Mouse (Mus musculus) left cerebral cortex, postnatal 36 days (tissue): ENCODE measurements around the gene Gcnt4. TPM values are rescaled to one million over a fixed set of nuclear protein-coding genes. Genes with fewer than 3 reads are reported as not detected.

Experiments used
- DNase-seq, 2 experiments: peaks; one replicate each; pipeline ENCODE4 v3.0.0; 2021 to 2022; ENCODE audit warnings: low spot score in 2 of 2, mixed read lengths in 1 of 2
- intact Hi-C: fragments of 180-260 bp; cut with DNase I; formaldehyde crosslinking; loops from one replicate; pipeline ENCODE4 v1.15.1; 2025
- total RNA-seq, 2 experiments: library from RNA; stranded (reverse); gene quantifications; 2 replicates each; pipeline ENCODE4 v1.2.3; 2021

Gcnt4 gene
- total RNA-seq, 2 experiments from 2014 or later, result 9.0 to 14.2 TPM

DNA sequence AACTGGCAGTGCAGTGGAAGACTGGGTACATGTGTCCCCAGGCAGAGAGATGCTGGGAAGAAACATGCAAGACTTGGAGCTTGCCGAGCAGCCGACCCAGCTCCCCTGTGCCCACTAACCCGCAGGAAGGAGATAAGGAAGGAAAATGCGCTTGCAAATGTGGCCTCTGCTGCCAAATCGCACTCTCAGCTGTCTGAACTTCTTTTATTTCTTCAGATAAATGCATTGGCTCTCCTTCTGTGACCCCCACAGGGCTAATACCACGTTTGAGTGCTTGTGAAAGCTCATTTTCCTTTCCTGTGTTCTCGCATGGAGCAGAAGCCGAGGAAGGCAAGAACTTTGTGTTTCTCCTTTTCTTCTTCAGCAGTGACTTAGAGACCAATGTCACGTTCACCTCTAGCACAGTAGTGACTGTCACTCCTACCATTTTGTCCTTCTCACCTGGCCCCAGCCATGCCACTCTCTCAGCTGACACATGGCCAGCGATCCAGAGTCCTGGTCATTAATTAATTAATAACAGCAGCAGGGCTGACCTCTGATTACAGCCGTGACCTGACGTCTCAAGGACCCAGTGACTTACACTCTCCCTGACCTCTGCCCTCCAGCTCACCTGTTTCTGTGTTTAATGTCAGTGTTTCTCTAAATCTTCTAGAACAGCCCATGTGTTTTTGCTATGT is 61.2 kb downstream of the Gcnt4 start:
- DNase-seq, result no peak
- intact Hi-C loops, result no loop called here

DNA sequence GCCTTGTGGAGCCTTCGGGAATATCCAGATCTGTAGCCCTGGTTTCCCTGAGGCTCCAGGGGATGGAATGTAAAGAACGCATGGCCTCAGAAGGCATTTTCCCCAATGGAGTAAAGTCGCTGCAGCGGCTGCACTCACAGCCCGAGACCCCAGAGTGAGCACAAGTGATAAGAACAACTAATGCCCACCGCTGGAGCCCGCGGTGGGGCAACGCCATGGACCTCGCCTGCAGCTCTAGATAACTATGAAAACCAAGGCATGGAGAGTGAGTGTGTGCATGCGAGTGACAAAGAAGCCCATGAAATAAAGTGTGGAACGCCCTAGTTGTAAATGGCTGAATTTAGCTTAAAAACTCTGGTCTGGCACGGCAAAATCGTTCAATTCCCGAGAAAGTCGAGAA is 64.6 kb downstream of the Gcnt4 start:
- DNase-seq, result no peak
- intact Hi-C loops, result no loop called here

DNA sequence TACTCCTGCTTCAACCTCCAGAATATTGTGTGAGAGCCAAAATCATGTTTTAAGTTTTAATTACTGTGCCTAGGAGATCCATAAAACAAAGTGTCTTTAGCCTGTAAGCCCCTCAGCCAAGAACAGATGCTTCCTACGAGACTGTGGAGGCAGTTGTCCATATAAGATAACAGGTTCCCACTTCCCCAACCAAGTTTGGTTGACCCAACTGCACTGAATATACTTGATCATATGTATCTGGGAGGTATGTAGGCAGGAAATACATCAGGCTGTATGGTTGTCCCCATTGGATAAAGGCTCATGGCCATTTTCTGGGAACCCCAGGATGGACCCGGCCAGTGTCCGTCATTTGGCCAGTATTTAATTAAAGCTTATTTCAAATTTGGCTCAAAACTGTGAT is 65.6 kb downstream of the Gcnt4 start:
- DNase-seq, result no peak
- intact Hi-C loops, result no loop called here

DNA sequence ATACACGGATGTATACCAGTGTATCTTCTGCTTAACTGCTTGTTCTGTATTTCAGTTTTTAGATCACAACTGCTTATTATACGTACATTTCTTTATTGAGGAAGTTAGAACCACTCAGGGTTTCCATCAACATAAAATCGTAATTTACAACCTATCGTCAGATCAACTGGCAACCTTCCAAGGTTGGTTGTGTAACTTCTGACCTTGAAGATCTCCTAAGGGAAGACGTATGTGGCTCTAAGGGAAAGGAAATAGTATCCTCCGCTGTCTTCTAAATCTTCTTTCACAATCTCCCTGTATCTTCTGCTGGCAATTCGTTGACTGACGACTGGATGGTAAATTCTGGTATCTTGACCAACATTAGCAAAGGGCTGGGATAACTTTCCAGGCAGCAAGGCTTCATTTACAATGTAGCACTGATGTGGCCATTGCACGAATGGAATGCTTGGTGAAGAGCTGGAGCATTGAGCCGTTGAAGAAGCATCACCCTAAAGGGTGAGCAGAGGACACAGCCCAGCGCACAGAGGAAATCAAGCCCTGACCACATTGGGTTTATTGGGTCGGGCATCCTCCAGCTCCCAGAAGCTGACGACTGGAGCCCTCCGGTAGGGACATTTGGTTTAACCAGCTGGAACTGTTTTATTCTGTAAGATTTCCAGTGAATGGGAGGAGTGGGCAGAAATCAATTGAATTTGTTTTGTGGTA is 66.2 kb downstream of the Gcnt4 start:
- intact Hi-C loops, result no loop called here
- no peak for DNase-seq

DNA sequence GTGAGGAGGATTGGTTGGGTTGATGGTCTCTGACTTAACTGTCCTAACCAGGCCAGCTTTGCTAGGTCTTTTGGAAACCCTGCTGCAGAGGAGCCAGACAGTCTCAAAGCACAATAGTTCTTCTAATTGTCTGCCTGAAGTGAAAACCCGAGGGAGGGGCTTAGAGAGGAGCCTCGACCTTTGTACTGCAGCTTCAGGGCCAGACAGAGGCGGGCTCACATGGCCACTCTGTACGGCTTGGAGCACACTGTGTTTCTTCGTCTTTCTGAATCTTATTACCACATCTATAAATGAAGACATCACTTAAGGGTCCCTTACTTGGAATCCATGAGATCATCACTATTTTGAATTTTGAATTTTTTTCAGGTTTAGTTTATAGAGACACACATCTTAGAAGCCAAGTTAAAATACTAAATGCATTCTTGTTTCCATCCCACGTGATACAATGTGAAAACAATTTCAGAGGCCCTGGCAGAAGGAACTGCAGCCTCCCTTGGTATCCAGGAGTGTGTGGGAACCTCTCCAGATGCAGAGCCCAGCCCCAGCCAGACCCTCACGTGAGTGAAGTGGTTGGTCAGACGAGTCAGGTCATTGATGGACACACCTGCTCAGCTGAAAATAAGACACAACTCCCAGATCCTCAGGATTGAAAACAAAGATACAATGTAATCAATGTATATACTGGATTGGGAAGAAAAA is 69.0 kb downstream of the Gcnt4 start:
- intact Hi-C loops, result no loop called here
- no peak for DNase-seq

DNA sequence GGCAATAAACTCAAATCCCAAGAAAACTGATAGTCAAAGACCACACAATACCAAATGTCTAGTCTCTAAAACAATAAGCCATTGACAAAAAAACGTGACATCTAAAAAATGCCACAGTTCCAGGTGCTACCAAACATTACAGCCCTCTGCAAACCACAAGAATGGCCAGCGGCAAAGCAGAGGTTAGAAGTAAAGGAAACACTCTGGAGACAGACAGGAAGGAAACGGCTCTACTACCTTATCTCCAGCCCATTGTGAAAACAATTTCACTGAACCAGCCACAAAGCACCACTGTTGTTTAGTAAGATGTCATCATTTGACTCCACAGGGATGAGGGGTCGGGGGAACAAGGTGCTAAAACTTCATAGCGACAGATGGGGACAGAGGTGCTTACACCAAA is 70.8 kb downstream of the Gcnt4 start:
- intact Hi-C loops, result no loop called here
- DNase-seq, result no peak

DNA sequence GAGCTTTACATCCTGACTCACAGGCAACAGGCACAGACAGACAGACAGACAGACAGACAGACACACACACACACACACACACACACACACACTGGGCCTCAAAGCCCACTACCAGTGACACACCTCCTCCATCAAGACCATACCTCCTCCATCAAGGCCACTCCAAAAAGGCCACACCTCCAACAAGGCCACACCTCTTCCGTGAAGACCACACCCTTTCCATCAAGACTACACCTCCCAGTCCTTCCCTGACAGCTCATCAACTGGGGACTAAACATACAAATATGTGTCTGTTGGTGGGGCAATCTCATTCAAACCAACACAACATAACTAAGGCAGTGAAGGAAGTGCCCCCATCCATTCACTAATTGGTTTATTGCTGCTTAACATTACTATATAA is 72.6 kb downstream of the Gcnt4 start:
- no peak for DNase-seq
- intact Hi-C loops, result no loop called here

Other genes with a start within 250 kb of the Gcnt4 start
- under 1 TPM; 0.17 to 0.25 TPM for gene Ankrd31, start 176.4 kb upstream of the Gcnt4 start, total RNA-seq
- not detected for gene 1700029F12Rik, start 109.7 kb downstream of the Gcnt4 start, total RNA-seq
- gene Fam169a, start 142.6 kb downstream of the Gcnt4 start, total RNA-seq, result 10 to 100 TPM; 44.6 to 47.7 TPM
- 1 to 10 TPM in 1 of 2 experiments, not detected in 1; 2.3 TPM for gene Gm6169, start 174.5 kb downstream of the Gcnt4 start, total RNA-seq
- gene Gfm2, start 213.2 kb downstream of the Gcnt4 start, total RNA-seq, result 10 to 100 TPM; 21.0 to 30.8 TPM
- 10 to 100 TPM; 37.1 to 37.3 TPM for gene Nsa2, start 213.2 kb downstream of the Gcnt4 start, total RNA-seq